Mouse (Mus musculus) frontal cortex, postnatal 10 days (tissue): Measurements from ENCODE around the gene Serf1.
"Not testable (repeated sequence)": the region's sequence is repeated elsewhere in the genome, so short reads cannot be mapped to it uniquely, and the experiment has no call there.

Experiments
- DNase-seq, 2 experiments: peaks; one replicate each; pipeline ENCODE4 v3.0.0; 2022; ENCODE audit warnings: low spot score in 2 of 2, mixed read lengths in 1 of 2

Serf1 gene

DNA sequence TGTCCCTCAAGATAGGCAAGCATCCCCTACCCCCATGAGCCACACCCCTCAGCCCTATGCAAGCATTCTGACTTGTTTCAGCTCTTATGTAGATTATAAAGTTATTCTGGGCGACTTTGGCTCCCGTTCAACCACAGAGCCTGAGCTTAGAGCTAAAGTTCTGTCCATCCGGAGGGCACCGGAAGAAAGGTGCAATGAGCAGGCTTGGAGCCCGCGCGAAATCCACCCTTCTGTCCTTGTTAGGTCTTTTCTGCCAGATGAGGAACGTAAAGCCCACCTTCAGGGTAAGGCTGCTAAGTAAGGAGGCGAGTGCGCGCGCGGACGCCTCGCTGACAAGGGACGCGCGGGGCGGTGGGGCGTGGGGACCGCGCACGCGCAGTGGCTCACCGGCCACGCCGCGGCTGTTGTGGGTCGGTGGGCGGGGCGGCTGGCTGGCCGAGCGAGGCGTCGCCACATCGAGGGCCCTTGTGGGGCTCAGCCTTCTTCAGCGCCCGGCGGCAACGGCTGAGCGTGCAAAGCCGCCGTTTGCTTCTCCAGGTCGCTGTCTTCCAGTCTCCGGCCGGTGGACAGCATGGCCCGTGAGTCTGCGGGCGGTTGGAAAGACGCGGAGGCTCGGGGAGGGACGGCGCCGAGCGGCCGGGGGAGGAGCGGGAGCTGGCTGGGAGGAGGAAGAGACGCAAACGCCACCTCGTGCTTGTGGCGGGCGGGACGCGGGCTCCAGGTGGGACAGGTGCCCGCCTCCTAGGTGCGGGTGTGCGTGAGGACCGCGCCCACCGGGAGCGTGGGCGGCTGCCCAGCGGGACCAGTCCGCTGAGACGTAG lies at the start of gene Serf1:
Gene Serf1 (plus strand): TSS at position 361 of the 821 bp plus-strand sequence.
- DNase-seq: peak; percentile 53 to 71

DNA sequence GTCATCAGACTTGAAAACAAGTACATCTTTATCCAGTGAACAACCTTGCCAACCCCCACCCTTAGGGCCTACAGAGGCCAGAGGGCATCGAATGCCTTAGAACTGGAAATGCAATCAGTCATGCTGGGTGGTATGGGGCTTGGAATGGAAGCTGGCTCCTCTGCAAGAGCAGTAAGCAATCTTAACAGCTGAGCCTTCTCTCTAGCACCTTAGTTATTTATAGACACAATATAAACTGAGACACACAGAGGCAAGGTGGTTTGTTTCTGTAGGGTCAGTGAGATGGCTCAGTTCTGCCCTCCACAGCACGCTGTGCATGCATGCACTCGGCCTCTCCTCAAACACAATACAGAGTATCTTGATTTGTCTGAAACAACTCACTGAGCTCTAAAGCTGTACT lies 43.9 kb upstream of the Serf1 start:
- DNase-seq: no peak

DNA sequence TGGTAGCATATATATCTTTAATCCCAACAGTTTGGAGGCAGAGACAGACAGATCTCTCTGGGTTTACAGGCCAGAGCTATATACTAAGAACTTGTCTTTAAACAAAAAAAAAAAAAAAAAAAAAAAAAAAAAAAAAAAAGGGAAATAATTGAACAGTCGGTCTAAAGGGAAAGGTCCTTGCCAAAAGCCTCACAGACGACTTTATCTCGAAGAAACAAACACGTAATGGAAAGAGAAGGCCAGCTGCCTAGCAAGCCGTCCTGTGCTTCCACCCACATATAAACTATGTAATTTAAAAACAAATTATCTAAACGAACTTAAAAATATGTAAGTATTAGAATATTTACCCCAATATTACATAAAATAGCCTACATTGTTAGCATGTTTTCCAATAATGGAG lies 40.0 kb upstream of the Serf1 start:
- no peak for DNase-seq

DNA sequence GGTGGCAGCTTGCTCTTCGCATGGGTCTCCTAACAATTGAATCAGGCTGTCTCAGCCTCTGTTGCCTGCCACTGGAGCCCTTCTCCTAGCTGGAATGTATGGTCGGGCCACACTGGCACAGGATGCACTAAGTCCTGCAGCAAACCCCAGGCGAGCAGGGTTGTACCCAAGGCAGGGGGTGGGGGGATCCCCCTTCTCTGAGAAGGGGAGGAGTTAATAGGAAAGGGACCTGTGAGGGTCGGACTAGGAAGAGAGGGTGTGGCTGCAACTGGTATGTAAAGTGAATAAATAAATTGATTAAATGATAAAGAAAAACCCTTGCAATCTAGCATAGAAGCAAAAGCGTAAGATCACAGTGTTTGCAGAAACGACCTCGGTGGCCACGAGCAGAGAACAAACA lies 36.3 kb upstream of the Serf1 start:
- no peak for DNase-seq

DNA sequence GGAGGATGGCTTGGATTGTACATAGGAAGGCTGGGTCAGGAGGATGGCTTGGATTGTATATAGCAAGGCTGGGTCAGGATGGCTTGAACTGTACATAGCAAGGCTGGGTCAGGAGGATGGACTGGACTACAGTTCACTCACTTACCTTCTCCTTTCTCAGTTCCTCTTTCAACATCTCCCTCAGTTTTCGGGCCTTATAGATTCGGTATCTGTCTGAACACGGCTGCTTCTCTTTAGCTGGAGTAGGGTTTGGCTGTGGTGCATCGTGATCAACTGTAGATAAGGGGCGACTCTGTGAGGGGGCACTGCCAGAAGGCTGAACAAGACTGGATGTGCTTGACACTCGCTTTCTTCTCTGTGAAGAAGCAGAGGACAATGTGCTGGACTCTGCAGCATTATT lies 9.0 kb upstream of the Serf1 start:
- no peak for DNase-seq

DNA sequence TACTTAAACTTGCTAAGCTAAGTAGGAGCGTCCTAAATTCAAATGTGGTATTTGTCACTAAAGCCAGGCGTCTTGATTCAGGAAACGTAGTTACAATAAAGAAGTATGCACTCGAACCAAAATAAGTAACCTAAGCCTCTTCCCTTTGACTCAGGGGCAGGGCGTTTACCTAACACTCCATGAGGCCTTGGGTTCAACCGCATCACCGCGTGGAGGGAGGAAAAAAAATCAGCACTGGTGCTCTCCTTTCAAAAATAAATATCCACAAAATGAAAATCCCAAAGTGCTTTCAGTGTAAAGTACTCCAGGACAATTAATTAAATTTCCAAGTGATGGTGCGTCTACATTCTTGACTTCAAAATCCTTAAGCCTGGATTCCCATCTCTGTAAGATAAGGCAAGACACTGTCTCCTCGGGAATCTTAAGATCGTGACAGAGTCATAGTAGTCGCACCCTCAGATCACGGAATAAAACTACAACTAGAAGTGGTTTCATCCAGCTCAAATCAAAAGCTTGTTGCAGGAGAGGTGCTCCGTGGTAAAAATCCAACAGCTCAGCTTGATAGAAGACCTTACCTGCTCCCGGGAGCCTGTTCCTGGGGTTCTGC lies 4.7 kb upstream of the Serf1 start:
- no peak for DNase-seq

DNA sequence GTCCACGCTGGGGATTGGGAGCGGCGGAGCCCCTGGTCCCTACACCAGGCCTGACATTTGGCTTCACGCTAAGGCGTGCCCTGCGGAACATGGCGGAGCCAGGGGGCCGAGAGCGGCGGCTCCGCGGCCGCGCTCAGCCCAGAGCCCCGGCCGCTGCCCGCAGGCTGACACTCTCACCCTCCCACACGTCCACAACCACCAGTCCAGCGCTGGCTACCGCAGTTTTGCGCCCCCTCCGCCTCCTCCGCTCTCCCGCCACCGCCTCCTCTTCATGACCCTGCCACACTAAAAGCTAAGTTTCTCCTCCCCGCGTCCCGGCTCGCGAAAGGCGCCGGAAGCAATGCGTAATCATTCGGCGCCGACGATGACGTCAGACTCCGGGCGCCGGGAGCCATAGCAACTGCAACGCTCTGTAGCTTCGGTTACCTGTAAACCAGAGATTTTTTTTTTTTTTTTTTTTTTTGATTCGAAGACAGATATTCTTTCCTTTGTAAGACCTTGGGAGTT lies 4.0 kb upstream of the Serf1 start, which contains the start of gene Bdp1:
Gene Bdp1 (minus strand): TSS at position 323 of the 507 bp plus-strand sequence.
- DNase-seq: peak; percentile 85 to 94

DNA sequence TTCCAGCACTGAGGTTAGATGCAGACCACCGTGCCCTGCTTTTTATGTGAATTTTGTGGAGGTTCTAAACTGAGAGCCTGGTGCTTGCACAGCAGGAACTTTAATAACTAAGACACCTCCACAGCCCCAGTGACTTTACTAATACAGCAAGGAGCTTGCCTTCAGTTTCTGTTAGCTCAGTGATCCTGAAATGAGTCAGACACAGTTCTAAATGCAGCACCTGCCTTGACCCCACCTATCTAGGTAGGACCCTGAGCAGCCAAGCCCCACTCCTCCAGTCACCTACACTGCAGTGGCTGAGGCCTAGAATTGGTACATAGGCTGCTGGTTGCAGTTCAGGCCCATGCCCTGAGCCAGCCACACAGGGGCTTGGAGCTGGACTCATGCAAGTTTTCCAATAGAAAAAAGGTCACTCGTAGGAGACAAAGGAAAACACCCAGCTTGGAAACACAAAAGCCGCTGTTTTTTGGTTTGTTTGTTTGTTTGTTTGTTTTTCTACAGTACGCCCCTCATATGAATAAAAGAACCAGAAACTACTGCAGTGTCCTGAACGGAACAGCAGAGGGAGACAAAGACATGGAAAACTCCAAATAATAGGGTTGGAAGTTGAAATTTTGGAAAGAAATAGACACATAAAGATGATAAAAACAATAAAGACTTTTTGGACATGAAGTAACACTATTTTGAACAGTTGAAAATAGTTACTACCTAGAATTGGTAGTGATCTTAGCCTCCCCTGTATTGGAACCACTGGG lies 4.6 kb downstream of the Serf1 start:
- DNase-seq: no peak

DNA sequence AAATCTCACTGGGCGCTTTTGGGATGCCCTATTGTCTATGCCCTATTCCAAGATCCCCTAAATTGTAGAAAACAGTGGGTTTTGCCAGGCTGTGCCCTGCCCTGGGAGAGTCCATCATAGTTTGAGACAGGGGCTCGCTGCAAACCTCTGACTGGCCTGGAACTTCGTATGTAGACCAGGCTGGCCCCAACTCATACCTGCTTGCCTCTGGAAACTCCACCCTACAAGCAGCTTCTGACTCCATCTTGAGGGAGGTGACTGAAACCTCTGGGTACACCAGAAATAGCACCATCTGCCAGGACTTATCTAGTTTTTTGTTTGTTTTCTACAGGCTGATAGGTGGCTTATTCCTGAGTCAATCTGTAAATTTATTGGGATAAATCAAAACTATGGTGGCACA lies 16.2 kb downstream of the Serf1 start:
- DNase-seq: no peak

DNA sequence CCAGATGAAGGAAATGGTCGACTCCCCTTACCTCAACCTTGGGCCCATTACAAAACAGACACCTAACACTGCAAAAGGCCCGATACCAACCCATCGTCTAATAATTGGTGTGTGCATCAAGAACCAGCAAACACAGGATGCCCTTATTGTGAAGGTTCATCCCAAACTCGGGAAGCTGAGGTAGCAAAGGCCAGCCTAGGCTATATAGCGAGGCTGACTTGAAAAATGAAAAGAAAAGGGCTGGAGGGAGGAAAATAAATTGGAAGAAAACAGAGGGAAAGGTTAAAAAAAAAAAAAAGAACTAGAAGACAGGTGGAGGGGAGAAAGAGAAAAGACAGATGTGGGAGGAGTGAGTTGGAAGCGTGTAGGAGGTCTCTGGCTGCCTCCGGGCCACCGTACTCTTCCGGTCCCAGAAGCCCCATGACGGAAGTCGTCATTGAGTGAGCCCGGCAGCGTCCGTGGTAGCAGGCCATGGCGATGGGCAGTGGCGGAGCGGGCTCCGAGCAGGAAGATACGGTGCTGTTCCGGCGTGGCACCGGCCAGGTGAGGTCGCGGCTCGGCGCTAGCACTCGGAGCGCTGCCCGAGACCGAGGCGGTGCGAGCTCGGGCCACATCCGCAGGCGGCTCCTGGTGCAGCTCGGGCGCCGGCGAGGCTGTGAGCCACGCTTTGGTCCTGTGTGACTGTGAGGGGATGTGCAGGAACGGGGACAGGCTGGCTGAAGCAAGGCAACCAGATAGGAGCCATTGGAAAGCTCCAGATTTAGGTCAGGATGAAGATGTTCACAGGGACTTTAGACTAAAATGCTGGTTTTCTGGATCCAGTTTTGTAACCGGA lies 16.8 kb downstream of the Serf1 start, which contains the start of gene Smn1:
Gene Smn1 (plus strand): TSS at position 430 of the 835 bp plus-strand sequence.
- DNase-seq: peak; percentile 86 to 93

DNA sequence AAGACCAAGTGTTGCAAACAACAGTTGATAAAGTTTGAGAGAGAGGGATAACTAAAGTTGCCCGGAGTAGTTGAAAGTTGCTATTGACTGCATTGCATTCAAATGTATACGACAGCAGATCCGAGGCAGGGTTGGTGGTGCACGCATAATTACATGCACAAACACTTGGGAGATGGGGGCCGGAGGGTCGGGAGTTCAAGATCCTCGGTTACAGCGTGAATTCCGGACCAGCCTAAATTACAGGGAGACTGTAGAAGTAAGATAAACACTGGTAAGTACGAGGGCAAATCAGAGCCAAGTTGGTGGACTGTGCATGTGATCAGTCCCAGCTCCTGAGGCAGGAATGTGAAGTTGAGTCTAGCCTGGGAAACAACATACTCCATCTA lies 17.4 kb downstream of the Serf1 start:
- DNase-seq: no peak

DNA sequence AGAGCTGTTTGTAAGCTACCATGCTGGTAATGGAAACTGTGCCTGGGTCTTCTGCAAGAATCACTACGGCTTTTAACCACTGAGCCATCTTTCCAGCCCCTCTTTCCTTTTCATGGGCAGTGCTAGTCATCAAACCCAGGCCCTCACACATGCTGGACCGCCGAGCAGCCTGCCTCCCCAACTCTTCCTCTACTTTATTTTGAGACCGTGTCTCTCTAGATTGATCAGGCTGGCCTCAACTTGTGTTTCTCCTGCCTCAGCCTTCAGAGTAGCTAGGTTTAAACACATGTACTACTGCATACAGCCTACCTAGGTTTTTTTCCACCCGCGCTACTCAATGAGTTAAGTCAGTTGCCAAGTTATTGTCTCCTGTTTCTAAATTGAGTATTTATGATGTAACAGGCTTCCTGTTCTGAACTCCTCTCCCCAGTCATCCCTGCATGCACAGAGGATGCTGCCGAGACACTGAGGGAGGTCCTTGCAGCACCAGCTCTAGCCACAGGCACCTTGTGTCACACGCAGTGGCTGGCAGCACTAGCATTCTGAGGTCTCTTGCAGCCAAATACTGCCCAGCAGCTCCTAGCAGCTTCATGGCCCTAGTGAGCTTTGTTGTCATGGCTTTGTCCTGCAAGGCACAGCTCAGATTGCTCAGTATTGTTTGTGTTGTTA lies 34.0 kb downstream of the Serf1 start:
- DNase-seq: no peak

DNA sequence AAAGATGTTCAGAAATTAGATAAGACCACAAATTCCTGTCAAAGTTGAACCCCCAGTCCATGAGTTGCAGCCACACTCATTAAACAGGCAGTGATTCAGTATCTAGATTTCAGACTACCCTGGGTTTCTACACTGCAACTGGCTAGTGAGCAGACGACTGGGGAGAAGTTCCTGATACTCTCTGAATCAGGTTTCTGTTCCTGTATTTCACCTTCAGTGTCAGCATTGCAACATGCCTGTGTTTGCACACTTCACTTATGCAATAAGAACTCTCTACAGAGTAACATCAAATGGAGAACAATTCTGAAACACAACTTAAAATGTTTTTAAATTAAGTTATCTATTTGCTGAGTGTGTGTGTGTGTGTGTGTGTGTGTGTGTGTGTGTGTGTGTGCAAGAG lies 44.8 kb downstream of the Serf1 start:
- no peak for DNase-seq

DNA sequence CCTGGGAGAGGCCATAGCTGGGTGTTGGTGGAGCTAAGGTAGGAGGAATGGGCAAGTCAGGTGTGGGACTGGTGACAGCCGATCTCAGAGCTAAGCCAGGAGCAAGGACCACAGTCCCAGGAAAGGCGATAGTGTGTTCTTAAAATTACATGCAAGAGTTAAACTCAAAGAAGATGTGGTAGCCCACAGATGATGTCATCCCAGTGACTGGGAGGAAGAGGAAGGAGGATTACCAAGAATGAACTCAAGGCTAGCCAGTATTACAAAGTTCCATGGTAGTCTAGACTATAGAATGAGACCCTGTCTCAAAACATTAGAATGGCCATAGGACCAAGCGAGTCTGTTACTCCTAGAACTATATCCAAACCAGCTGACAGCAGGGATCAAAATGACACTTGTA lies 48.8 kb downstream of the Serf1 start:
- no peak for DNase-seq

DNA sequence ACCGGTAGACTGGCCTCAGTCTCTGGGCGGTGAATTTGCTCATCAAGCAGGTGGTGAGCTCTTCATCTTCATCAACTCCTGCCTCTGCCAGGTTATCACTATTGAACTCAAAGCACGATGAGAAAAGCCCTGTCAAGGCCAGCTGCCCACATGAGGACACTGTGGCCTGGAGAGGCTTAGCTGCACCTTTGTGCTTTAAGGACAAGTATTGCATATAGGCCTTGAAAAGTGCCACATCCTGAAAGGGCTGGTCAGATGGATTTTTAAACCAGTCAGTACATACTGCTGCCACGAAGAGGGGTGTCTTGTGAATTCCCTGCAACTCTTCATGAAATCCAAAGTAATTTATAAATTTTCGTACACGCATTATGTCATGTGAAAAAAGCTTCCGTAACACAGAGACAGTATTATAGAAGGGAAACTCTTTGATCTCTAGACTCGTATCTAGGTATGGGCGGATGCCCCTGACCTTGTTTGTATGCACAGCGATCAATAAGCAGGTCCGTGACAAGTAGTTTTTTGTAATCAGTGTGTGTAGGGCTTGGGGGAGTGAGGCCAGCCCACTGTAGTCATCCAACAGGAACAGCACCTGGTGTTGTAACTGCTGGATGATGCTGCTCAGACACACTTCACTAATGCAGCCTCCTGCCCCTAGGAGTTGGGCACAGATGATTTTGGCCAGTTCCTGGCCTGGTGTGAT lies 53.5 kb downstream of the Serf1 start:
- DNase-seq: not testable (repeated sequence)

DNA sequence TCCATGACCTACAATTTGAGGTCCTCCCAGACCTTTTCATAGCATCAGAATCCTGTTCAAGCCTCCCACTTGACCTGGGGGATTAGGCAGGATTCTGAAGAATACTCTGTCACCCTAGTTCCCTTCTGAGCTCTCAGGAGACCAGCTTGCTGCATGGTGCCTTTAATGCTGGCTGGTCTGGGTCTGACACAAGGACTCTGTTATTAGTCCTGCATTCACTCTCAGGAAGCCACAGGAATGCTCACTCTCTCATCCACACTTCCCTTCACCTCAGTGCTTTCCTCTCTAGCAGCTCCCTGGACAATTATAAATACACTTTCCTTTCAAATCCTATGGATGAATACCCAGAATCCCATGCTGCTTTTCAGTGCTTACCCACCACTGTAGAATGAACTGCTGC lies 54.7 kb downstream of the Serf1 start:
- DNase-seq: not testable (repeated sequence)
